Mouse (Mus musculus) heart, embryonic 12.5 days (tissue): Measurements from ENCODE around the gene Treh. TPM values are rescaled to one million over a fixed set of nuclear protein-coding genes. Genes with fewer than 3 reads are reported as not detected.
A peak's percentile ranks its signal among the peaks of the same experiment; 100 is the strongest.

ENCODE experiments used
- ATAC-seq: fragments of 200-750 bp; cut with Nextera tagmentation; 2 replicates; pipeline ENCODE4 v1.8.0; 2017; ENCODE audit warnings: moderate TSS enrichment, moderate library complexity; ENCODE audit not compliant: insufficient number of reproducible peaks, low FRiP score
- H3K27ac ChIP-seq: fragments of 300-500 bp; sonication (generic); 2 replicates; pipeline ENCODE4 v1.5.1; 2016; ENCODE audit warnings: mild to moderate bottlenecking, moderate library complexity; ENCODE audit not compliant: poor library complexity, severe bottlenecking
- H3K27me3 ChIP-seq: fragments of 300-500 bp; sonication (generic); replicated peaks from 2 replicates; pipeline ENCODE4 v1.6.1; 2016; ENCODE audit warnings: mild to moderate bottlenecking, moderate library complexity
- H3K36me3 ChIP-seq: fragments of 300-500 bp; sonication (generic); 2 replicates; pipeline ENCODE4 v1.6.1; 2016; ENCODE audit warnings: mild to moderate bottlenecking, moderate library complexity
- H3K4me1 ChIP-seq: fragments of 300-500 bp; sonication (generic); replicated peaks from 2 replicates; pipeline ENCODE4 v1.6.1; 2016; ENCODE audit warnings: mild to moderate bottlenecking
- H3K4me2 ChIP-seq: fragments of 300-500 bp; sonication (generic); 2 replicates; pipeline ENCODE4 v1.6.1; 2016; ENCODE audit warnings: mild to moderate bottlenecking, moderate library complexity
- H3K4me3 ChIP-seq: fragments of 300-500 bp; sonication (generic); 2 replicates; pipeline ENCODE4 v1.5.1; 2016; ENCODE audit warnings: mild to moderate bottlenecking
- H3K9ac ChIP-seq: fragments of 300-500 bp; sonication (generic); 2 replicates; pipeline ENCODE4 v1.6.1; 2016; ENCODE audit warnings: mild to moderate bottlenecking, moderate library complexity
- H3K9me3 ChIP-seq: fragments of 300-500 bp; sonication (generic); replicated peaks from 2 replicates; pipeline ENCODE4 v1.6.1; 2016; ENCODE audit warnings: mild to moderate bottlenecking, moderate library complexity
- WGBS: fragments of 180-500 bp; shearing (Covaris S2); methylation state at CpG from one replicate; pipeline ENCODE4 v1.1.7; 2016; 5-methylcytosine and 5-hydroxymethylcytosine counted together
- polyA plus RNA-seq: library from polyadenylated mRNA; unstranded; fragments of >200 nt; fragmentation: Nextera tagmentation; extraction: Ambion mirVana; gene quantifications from 2 replicates; pipeline ENCODE4 v1.2.1, GENCODE M21; 2016

Treh gene
- polyA plus RNA-seq, 1 experiment from 2014 or later: not detected

GRCm38 (mm10) chr9:44715705-44716362 is 42.8 kb downstream of the Treh start:
- Histone ChIP-seq H3K9me3 (no peaks in the 10 kb centered on the region), H3K9ac (no peak overlapping the region), H3K27ac (no peak overlapping the region), H3K27me3 (no peaks in the 10 kb centered on the region), H3K4me3 (no peak overlapping the region), H3K4me2 (no peak overlapping the region), H3K4me1 (peaks cover 18% of the 10 kb centered on the region), H3K36me3 (peaks cover 78% of the 10 kb centered on the region)
- ATAC-seq: no peak
- 92% methylated on average over 29 of the region's 29 CpGs for WGBS

DNA sequence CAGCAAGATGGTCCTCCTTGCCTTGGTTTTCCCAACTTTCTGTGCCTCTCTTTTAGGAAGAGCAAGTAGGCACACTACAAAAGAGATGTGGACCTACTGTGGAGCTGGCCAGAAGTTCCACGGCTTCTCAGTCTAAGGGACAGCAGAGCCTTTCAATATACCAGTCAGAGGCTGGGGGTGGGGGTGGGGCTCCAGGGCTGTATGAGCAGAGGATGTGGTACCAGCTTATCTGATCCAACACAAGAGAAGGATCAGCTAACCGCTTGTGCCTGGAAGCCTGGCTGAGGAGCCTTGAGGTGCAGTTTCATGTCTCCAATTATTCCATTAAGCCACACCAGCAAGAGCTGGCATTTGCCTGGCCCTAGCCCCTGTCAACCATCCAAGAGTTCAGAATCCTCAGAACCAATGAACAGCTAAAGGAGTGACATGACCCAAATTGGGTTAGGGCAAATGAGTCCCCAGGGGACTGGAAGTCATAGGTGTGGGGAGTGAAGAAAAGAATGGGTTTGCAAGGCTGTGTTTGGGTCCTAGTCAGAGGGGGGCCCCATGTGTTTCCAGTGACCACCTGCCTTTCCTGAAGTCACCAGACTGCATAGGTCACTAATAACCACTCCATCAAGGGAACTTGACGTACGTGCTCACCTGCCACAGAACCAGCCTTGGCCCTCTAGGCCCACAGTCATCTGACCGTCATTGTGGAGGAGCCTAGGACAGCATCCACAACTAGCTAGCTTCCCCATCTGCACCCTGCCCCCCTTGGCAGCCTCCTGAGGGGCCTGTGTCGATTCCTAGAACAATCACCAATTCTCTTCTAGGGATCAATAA is 44.2 kb downstream of the Treh start:
- H3K36me3 ChIP-seq: peaks cover 64% of the 10 kb centered on the region
- no peak overlapping the region for H3K4me2 ChIP-seq
- no peak overlapping the region for H3K4me3 ChIP-seq
- H3K27me3 ChIP-seq: no peaks in the 10 kb centered on the region
- 73% methylated on average over 6 of the region's 6 CpGs for WGBS
- no peak for ATAC-seq
- no peaks in the 10 kb centered on the region for H3K9me3 ChIP-seq
- H3K27ac ChIP-seq: no peak overlapping the region
- H3K4me1 ChIP-seq: peaks cover 26% of the 10 kb centered on the region
- H3K9ac ChIP-seq: no peak overlapping the region

GRCm38 (mm10) chr9:44717822-44718242 is 44.8 kb downstream of the Treh start:
- Histone ChIP-seq H3K4me3 (no peak overlapping the region), H3K27me3 (no peaks in the 10 kb centered on the region), H3K4me1 (peaks cover 30% of the 10 kb centered on the region), H3K36me3 (peaks cover 58% of the 10 kb centered on the region), H3K27ac (no peak overlapping the region), H3K9me3 (no peaks in the 10 kb centered on the region), H3K4me2 (no peak overlapping the region), H3K9ac (no peak overlapping the region)
- 81% methylated on average over 10 of the region's 10 CpGs for WGBS
- no peak for ATAC-seq

GRCm38 (mm10) chr9:44718937-44719631 is 46.1 kb downstream of the Treh start:
- no peak for ATAC-seq
- Histone ChIP-seq H3K9me3 (no peaks in the 10 kb centered on the region), H3K4me3 (no peak overlapping the region), H3K4me2 (no peak overlapping the region), H3K36me3 (peaks cover 45% of the 10 kb centered on the region), H3K9ac (no peak overlapping the region), H3K4me1 (peaks cover 43% of the 10 kb centered on the region), H3K27me3 (no peaks in the 10 kb centered on the region), H3K27ac (no peak overlapping the region)
- 83% methylated on average over 12 of the region's 12 CpGs for WGBS

GRCm38 (mm10) chr9:44719632-44720357 is 46.8 kb downstream of the Treh start:
- Histone ChIP-seq H3K4me1 (peaks cover 50% of the 10 kb centered on the region), H3K9ac (0 out of 2 replicates have a peak overlapping the region, but pooled peaks have one; percentile 79), H3K36me3 (peaks cover 38% of the 10 kb centered on the region), H3K27me3 (no peaks in the 10 kb centered on the region), H3K4me2 (peak overlapping the region; percentile 85), H3K27ac (no peak overlapping the region), H3K4me3 (peak overlapping the region; percentile 74), H3K9me3 (no peaks in the 10 kb centered on the region)
- WGBS: 78% methylated on average over 8 of the region's 8 CpGs
- no peak for ATAC-seq

DNA sequence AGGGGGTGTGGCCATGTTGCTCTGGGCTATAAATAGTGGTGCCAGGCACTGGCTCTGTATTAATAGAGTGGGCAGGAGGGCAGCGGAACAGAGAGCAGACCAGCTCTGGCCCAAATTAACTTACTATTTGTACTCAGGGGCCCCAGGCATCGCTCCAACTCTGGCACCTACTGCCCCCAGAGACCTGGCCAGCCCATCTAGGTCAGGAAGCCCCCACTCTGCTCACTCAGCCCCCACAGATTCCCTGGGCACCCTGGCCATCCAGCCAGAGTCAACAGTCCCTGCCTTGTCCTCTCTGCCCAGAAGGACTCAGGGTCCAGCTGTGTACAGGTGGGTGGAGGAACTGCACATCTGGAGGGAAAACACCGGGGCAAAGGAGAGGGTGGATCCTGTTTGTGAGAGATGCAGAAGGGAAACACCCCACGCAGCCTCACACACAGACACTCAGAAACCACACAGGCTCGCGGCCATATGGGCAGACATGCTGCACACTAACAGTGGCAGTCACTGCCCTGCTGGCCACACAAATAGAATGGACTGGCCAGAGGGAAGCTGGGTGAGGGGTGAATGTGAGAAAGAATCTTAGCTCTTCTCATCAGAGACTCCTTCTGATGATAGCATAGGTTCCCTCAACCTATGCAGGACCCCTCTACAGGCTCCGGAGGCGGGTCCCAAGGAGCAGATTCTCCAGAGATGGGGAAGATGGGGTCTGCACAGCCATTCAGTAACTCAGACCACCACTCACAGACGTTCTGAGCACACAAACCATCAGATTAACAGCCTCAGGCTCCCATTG is 47.5 kb downstream of the Treh start:
- Histone ChIP-seq H3K36me3 (peaks cover 31% of the 10 kb centered on the region), H3K27ac (peak overlapping the region; percentile 63), H3K9ac (peak overlapping the region; percentile 79), H3K4me3 (peak overlapping the region; percentile 74), H3K4me2 (peak overlapping the region; percentile 85), H3K9me3 (no peaks in the 10 kb centered on the region), H3K27me3 (no peaks in the 10 kb centered on the region), H3K4me1 (peaks cover 58% of the 10 kb centered on the region)
- ATAC-seq: peak; percentile 16; the same call in 1 of the 2 replicates
- 17% methylated on average over 9 of the region's 9 CpGs for WGBS

- Histone ChIP-seq H3K27ac (peak overlapping the region; percentile 63), H3K4me3 (peak overlapping the region; percentile 74), H3K9ac (peak overlapping the region; percentile 79), H3K4me1 (peaks cover 63% of the 10 kb centered on the region), H3K4me2 (peak overlapping the region; percentile 85), H3K9me3 (no peaks in the 10 kb centered on the region), H3K27me3 (no peaks in the 10 kb centered on the region), H3K36me3 (peaks cover 28% of the 10 kb centered on the region)
- WGBS: under 1% methylated on average over 39 of the region's 40 CpGs
- ATAC-seq: peak; percentile 84
Measured at GRCm38 (mm10) chr9:44721154-44721876, 48.3 kb downstream of the Treh start.

GRCm38 (mm10) chr9:44721877-44722186 is 48.8 kb downstream of the Treh start:
- peak overlapping the region; percentile 74; the same call in 1 of the 2 replicates for H3K4me3 ChIP-seq
- H3K9ac ChIP-seq: 0 out of 2 replicates have a peak overlapping the region, but pooled peaks have one; percentile 79
- ATAC-seq: peak; percentile 7; the same call in 1 of the 2 replicates
- 48% methylated on average over 3 of the region's 3 CpGs for WGBS
- H3K27me3 ChIP-seq: no peaks in the 10 kb centered on the region
- peaks cover 23% of the 10 kb centered on the region for H3K36me3 ChIP-seq
- H3K27ac ChIP-seq: peak overlapping the region; percentile 28; the same call in 1 of the 2 replicates
- no peaks in the 10 kb centered on the region for H3K9me3 ChIP-seq
- peak overlapping the region; percentile 85 for H3K4me2 ChIP-seq
- peaks cover 68% of the 10 kb centered on the region for H3K4me1 ChIP-seq

- no peaks in the 10 kb centered on the region for H3K27me3 ChIP-seq
- H3K4me1 ChIP-seq: peaks cover 74% of the 10 kb centered on the region
- H3K9ac ChIP-seq: no peak overlapping the region
- H3K27ac ChIP-seq: peak overlapping the region; percentile 64; the same call in 1 of the 2 replicates
- H3K4me3 ChIP-seq: no peak overlapping the region
- no peak overlapping the region for H3K4me2 ChIP-seq
- WGBS: 60% methylated on average over 7 of the region's 7 CpGs
- no peaks in the 10 kb centered on the region for H3K9me3 ChIP-seq
- no peak for ATAC-seq
- peaks cover 15% of the 10 kb centered on the region for H3K36me3 ChIP-seq
Measured at GRCm38 (mm10) chr9:44722575-44722974, 49.5 kb downstream of the Treh start.
